Mouse (Mus musculus): ENCODE results near the gene Plekhh3.
A peak's percentile ranks its signal among the peaks of the same experiment; 100 is the strongest.

Plekhh3 gene

DNA sequence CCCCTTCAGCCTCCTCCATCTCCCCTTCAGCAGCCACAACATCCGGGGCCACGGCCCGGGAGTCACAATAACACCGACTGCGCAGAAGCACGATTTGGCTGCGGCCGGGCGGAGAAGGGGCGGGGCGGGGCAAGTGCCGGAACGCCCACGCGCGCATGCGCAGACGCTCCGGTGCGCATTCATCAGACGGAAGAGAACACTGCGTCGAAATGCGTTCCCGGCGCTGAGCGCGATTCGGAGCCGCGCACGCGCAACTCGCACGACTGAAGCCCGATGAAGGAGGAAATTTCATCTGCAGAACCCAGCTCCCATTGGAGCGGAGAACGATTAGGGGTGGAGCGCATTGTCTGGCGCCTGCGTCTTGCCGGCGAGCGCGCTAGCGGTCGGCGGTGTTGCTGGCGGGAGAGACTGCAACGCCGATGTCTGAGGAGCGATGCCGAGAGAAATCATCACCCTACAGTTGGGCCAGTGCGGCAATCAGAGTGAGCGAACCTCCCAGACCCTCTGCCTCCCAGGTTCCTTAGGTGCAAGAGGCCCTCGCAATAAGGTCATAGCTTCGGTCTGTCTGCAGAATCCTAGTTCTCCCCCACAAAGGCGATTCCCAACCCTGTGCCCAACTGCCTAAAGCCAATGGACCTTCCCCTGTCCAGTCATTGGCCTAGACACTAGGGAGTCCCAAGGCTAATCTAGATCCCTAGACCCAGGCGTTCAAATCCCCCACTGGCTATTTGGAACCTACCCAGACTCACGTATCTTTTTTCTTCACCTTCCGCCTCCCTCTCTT, 51.2 kb downstream of the Plekhh3 start, which contains the start of the genes Retreg3 and Tubg1:
Gene Retreg3, minus strand, starts transcription at position 133 of the 784 bp plus-strand sequence.
Gene Tubg1, plus strand, starts transcription at position 178 of the 784 bp plus-strand sequence.
- DNase-seq (ENCODE audit: low spot score) = peak; percentile 99

DNA sequence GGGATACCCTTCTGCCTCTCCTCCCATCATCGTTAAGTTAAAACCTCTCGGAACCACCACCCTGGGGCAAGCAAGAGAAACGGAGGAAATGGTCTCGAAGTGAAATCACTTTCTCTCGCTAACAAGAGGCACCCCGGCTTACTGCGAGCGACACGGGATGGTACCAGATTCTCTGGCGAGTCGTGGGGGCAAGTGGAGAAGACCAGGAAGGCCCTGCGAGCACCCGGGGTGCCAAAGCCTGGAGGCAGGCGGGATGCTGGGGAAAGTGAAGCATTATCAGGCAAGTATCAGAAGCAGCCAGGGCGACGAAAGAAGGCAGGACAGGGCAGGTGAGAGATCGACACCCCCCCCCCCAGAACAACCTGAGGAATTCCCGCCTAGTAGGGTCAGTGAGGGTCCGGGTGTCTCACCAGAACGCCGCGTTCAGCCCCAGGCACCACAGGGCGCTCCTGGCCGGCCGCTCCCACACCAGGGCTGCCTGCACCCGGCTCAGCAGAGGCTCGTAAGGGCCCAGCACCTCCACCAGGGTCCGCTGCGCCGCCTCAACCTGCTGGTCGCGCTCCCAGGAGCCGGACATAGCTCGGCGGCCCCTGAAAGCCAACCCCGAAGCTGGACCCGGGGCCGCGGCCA, 51.9 kb downstream of the Plekhh3 start:
- DNase-seq (ENCODE audit: low spot score) = no peak

DNA sequence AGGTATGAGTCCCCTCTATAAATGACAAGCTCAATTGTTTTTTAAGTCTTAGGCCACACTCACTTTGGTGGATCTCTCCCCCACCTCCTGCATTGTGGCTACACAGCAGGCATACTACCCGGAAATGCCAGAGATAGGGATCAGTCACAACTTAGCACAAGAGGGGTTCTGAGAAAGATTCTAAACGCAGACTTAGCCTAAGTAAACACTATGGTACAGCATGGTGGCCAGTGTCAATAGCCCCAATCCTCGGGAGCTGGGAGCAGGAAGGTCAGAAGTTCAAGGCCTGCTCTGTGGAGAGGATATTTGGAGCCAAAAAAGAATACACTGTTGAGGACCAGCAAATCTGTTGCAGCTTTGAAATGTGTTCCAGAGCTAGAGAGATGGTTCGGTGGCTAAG, 53.0 kb downstream of the Plekhh3 start:
- no peak for DNase-seq (ENCODE audit: low spot score)

DNA sequence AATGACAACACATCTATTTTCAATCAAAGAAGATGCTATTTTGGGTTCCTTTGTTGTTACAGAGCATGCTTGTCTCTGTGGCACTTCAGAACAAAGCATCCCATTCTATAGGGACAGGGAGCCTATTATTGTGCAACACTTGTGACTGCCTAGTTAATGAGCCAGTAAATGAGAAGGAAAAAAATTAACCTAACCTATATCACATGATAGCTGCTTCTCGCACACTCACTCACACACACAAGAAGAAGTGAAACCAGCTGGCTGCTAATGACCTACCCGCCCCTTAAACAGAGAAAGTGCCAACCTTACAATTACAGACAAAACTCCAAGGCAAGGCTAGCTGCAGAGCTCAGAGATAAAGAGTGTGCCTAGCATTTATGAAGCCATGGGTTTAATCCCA, 55.6 kb downstream of the Plekhh3 start:
- DNase-seq (ENCODE audit: low spot score) = peak; percentile 34

All from left cerebral cortex, adult 11 months (tissue).